Mouse (Mus musculus) natural killer cell, adult 2 months (primary cell): ENCODE results near the gene Prdx5.
A peak's percentile ranks its signal among the peaks of the same experiment; 100 is the strongest.

Experiments
- DNase-seq, 2 experiments: peaks; one replicate each; pipeline ENCODE4 v3.0.0; 2022; ENCODE audit warnings: low spot score in 2 of 2

The Prdx5 gene

DNA sequence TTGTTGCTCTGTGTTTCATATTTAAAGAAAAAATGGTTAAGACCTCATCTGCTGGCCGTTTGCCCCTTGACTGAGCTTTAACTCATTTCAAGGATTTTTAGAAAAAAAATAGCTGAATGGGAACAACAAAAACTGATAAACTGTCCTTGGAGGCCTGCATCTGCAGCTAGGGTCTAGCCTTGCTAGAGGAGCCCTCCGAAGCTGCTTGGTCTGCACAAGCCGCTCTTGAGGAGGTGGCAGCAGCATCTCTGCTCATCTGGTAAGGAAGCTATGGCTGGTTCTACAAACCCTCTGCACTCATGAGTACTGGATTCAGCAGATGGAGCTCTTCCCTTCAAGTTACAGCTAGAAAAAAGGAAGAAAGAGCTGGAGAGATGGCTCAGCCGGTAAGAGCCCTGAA lies 31.9 kb downstream of the Prdx5 start:
- no peak for DNase-seq

- no peak for DNase-seq
Measured at GRCm38 (mm10) chr19:6876799-6877198, 33.1 kb downstream of the Prdx5 start.

- no peak for DNase-seq
Measured at GRCm38 (mm10) chr19:6875834-6876233, 34.1 kb downstream of the Prdx5 start.

DNA sequence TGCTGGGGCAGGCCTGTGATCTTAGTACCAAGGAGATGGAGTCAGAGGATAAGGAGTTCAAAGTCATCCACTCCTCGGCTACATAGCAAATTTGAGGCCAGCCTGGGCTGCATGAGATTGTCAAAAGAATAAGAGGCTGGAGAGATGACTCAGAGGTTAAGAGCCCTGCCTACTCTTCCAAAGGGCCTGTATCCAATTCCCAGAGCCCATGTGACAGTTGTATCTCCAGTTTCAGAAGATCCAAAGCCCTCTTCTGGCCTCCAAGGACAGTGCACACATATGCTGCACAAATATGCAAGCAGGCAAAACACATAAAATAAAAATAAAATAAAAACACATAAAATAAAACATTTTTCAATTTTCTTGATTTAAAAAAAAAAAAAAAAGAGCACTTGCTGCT lies 35.6 kb downstream of the Prdx5 start:
- no peak for DNase-seq

DNA sequence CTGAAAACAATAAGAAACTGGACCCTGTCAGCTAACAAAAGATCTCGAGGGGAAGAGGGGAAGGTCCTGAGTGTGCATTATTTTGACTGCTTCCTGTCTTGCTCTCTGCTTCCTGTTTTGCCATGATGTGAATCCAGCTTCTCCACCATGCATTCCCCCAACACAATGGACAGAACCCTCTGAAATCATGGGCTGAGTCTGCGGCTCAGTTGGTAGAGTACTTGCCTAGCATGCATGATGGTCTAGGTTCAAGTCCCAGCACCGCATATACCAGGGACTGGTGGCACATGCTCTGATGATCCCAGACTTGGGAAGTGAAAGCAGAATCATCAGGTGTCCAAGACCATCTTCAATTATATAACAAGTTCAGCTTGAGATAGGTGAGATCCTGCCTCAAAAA lies 37.2 kb downstream of the Prdx5 start:
- DNase-seq, result no peak

GRCm38 (mm10) chr19:6871574-6872271 lies 38.2 kb downstream of the Prdx5 start:
- peak; percentile 54 to 60 for DNase-seq

DNA sequence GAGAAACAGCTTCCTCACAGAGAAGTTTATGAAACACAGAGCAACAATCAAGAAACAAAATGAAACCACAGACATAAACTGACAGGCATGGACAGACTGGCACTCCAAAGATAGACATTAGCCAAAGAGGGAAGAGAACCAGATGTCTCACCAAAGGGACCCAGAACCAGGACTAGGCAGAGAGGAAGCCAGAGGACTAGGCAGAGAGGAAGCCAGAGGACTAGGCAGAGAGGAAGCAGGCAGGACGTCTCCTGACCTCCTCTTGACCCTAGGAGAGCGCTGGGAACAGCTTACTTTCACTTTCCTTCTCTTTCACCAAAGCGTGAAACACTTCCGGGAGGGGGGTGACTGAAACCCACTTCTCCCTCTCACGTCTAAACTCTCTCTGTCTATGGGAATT lies 40.6 kb downstream of the Prdx5 start:
- DNase-seq, result peak; percentile 63 to 67

DNA sequence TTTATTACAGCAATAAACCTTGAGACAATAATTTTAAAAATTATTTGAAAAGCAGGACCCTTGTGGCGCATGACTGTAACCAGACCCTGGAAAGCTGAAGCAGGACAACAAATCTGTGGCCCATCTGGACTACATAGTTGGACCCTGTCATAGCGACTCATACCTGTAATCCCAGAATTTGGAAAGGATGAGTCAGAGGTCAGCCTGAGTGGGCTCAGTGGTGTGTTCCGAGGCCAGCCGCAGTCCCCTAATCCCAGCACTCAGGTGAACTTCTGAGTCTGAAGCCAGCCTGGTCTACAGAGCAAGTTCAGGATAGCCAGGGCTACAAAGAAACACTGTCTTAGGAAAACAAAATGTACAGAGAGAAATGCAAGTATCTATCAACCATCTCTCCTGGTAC lies 48.5 kb downstream of the Prdx5 start:
- no peak for DNase-seq

GRCm38 (mm10) chr19:6860706-6861105 lies 49.2 kb downstream of the Prdx5 start:
- peak in 1 of 2 experiments; percentile 56 for DNase-seq

DNA sequence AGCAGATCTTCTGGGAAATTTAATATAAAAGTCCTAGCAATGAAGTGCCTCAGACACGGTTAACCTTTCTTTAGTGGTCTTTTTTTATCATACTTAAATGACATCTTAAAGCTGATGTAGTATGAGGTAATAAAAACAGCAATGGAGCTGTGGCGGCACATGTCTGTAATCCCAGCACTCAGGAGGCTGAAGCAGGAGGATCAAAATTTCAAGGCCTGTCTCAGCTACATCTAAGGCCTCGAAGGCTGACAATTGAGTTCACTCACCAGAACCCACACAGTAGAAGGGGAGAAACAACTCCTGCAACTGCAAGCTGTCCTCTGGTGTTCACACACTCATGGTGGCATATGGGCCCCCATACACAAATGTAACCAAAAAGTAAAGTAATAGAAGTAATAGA lies 49.9 kb downstream of the Prdx5 start:
- DNase-seq, result no peak

GRCm38 (mm10) chr19:6859032-6859651 lies 50.8 kb downstream of the Prdx5 start:
- DNase-seq, result no peak

DNA sequence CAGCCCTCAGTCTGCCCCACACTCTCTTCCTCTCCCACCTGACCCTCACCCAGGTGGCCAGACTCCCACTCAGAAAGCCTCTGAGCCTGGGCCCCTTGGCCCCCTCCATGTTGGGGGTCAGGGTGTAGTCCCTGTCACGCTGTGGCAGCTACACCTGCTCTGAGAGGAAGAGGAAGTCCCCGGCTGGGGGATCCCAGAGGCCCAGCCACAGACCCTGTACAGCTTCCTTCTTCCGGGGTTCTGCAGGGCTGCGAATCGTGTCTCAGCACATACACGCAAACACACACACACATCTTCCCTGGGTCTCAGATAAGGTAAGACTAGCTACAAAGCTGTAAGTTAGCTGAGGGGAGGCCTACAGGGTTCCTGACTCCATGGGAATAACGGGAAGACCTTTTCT lies 51.9 kb downstream of the Prdx5 start, which contains the start of gene Ccdc88b:
TSS of gene Ccdc88b (minus strand) at position 181 of the 400 bp plus-strand sequence.
- peak; percentile 87 to 89 for DNase-seq

DNA sequence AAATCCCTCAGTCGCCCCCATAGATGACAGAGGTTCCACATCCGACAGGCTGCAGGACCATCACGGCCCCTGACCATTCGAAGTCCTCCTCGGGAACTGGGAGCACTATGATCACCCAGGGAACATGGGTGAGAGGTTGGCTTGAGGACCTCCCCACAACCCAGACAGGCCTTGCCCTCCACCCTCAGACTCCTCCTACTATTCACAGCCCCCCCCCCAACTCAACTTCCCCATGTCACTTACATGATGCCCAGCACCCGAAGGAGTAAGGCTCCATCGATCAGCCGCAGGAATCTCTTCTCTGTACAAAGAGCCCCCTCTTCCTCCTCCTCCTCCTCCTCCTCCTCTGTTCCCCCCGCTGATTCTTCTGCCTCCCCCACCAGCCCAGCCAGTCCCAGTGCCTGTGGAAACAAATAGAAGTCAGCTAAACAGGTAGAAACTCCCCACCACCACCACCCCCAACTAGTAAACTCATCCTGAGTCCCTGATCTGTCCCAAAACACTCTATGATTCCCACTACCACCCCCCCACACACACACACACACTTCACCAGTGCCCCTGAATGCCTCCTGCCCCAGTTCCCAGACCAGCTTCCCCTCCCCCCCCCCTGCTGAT lies 52.4 kb downstream of the Prdx5 start:
- DNase-seq, result no peak

GRCm38 (mm10) chr19:6857003-6857360 lies 52.9 kb downstream of the Prdx5 start:
- no peak for DNase-seq
